In the genomic region with DNA sequence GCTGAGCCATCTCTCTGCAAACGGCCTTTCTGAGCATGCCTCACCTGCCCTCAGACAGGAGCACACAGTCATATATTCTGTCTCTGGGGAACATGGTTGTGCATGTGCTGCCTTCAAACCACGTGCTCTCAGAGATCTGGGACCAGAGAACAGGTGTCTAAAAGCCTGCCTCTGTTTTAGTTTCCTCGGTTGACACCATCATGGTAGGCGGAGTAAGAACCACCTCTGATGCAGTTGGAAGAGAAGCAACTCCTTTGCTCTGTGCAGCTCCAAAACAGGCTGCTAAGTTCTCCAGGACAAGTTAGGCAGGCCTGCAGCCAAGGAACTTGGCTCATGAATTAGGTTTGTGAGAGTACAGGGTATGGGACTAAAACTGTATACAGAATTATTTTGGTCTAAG, we compare ENCODE assay signal across 11 mouse cellular contexts.
DNase-seq lines count a peak whose midpoint lies in the region.
"Had no signal": no experiment of that assay in that cellular context is flagged by ENCODE, and none has a peak within 500 bp of the region (broad histone marks: within the 10 kb centered on the region; RNA-seq: fewer than 3 reads in every experiment).

No protein-coding gene starts in this region.

- DNase-seq in layer of hippocampus, adult 9-11 months: peak; percentile 27
- no peak for DNase-seq in layer of hippocampus, adult 11-12 months (ENCODE audit: low spot score)
- DNase-seq in frontal cortex, adult 2 months (ENCODE audit: extremely low spot score in 1 of 2, low spot score in 1 of 2): peak; percentile 49 to 66
- peak; percentile 28 to 55 for DNase-seq in heart, postnatal 14 days
- DNase-seq in splenic B cell, adult 2 months (ENCODE audit: low read depth, low spot score): peak; percentile 54
- DNase-seq in urinary bladder, postnatal 25 days (ENCODE audit: low spot score): no peak
- DNase-seq in cerebellum, adult 11-12 months: no peak
- DNase-seq: cerebellum, adult 9-11 months; forebrain, postnatal 0 days had no signal

- no peaks in the 10 kb centered on the region; the same call in none of the 2 replicates for H3K36me3 ChIP-seq in splenic B cell, adult 2 months (ENCODE audit: control insufficient read depth, insufficient read depth, low read length, poor library complexity, severe bottlenecking)
- H3K36me3 ChIP-seq: liver, embryonic 12.5 days; stomach, embryonic 15.5 days had no signal

- intact Hi-C loops in heart, postnatal 14 days (cut with DNase I): no loop called here

- no peaks in the 10 kb centered on the region for H3K27me3 ChIP-seq in splenic B cell, adult 2 months (ENCODE audit: control insufficient read depth, insufficient read depth, low read length, poor library complexity, severe bottlenecking)
- H3K27me3 ChIP-seq: liver, embryonic 12.5 days; stomach, embryonic 15.5 days had no signal

Comparison
In these comparisons a context has a peak if more than half of its experiments do, and no peak if none do; other contexts are left out.
1. DNase-seq: peak in layer of hippocampus, adult 9-11 months (single experiment), frontal cortex, adult 2 months (2 of 2), heart, postnatal 14 days (2 of 2) and splenic B cell, adult 2 months (single experiment); none in layer of hippocampus, adult 11-12 months (single experiment), urinary bladder, postnatal 25 days (single experiment) and cerebellum, adult 11-12 months (single experiment).